Mouse (Mus musculus) splenic B cell, adult 2 months (primary cell): ENCODE results near the gene Krtap2-4.
"Not testable (repeated sequence)": the region's sequence is repeated elsewhere in the genome, so short reads cannot be mapped to it uniquely, and the experiment has no call there.

ENCODE experiments used
- DNase-seq: peaks from one replicate; pipeline ENCODE4 v3.0.0-alpha.2; 2011; ENCODE audit warnings: low read depth, low spot score
- H3K27me3 ChIP-seq: 2 replicates; pipeline ENCODE4 v1.6.1; 2012; ENCODE audit warnings: mild to moderate bottlenecking, low read length, moderate library complexity, mixed read lengths; ENCODE audit not compliant: control insufficient read depth, poor library complexity, insufficient read depth, severe bottlenecking
- H3K36me3 ChIP-seq: 2 replicates; pipeline ENCODE4 v1.6.1; 2012; ENCODE audit warnings: mild to moderate bottlenecking, low read length, moderate library complexity, mixed read lengths; ENCODE audit not compliant: control insufficient read depth, poor library complexity, insufficient read depth, severe bottlenecking

Gene Krtap2-4

GRCm38 (mm10) chr11:99620335-99620734 lies 5.7 kb upstream of the Krtap2-4 start, which contains the start of gene Gm11562:
Gene Gm11562 (minus strand): TSS chr11:99620435.
- Histone ChIP-seq H3K36me3 (no peaks in the 10 kb centered on the region), H3K27me3 (no peaks in the 10 kb centered on the region; the same call in 1 of the 2 replicates)
- DNase-seq, result no peak

GRCm38 (mm10) chr11:99610089-99610488 lies 4.6 kb downstream of the Krtap2-4 start, which contains the start of gene Gm11937:
Gene Gm11937 (minus strand): TSS chr11:99610189.
- H3K36me3 ChIP-seq, H3K27me3 ChIP-seq, DNase-seq: not testable (repeated sequence)

GRCm38 (mm10) chr11:99609126-99609525 lies 5.5 kb downstream of the Krtap2-4 start:
- Histone ChIP-seq H3K27me3 (no peaks in the 10 kb centered on the region), H3K36me3 (no peaks in the 10 kb centered on the region)
- no peak for DNase-seq

- not testable (repeated sequence) for H3K36me3 ChIP-seq, H3K27me3 ChIP-seq, DNase-seq
Observed at GRCm38 (mm10) chr11:99603208-99603607, 11.4 kb downstream of the Krtap2-4 start, which contains the start of gene Gm11938. Gene Gm11938 (minus strand): TSS chr11:99603308.

GRCm38 (mm10) chr11:99597742-99598141 lies 16.9 kb downstream of the Krtap2-4 start, which contains the start of gene Krtap9-3:
Gene Krtap9-3 (minus strand): TSS chr11:99598105.
- not testable (repeated sequence) for H3K36me3 ChIP-seq, DNase-seq, H3K27me3 ChIP-seq

GRCm38 (mm10) chr11:99590981-99591380 lies 23.7 kb downstream of the Krtap2-4 start, which contains the start of gene Krtap1-3:
Gene Krtap1-3 (minus strand): TSS chr11:99591339.
- DNase-seq, result no peak
- no peaks in the 10 kb centered on the region for H3K36me3 ChIP-seq
- no peaks in the 10 kb centered on the region for H3K27me3 ChIP-seq

GRCm38 (mm10) chr11:99585096-99585495 lies 29.6 kb downstream of the Krtap2-4 start:
- Histone ChIP-seq H3K36me3 (no peaks in the 10 kb centered on the region), H3K27me3 (no peaks in the 10 kb centered on the region)
- DNase-seq, result no peak

- no peaks in the 10 kb centered on the region for H3K36me3 ChIP-seq
- DNase-seq, result no peak
- H3K27me3 ChIP-seq, result no peaks in the 10 kb centered on the region
Observed at GRCm38 (mm10) chr11:99583245-99583704, 31.4 kb downstream of the Krtap2-4 start, which contains the start of gene Krtap1-4. Gene Krtap1-4 (minus strand): TSS chr11:99583654.

GRCm38 (mm10) chr11:99581564-99581963 lies 33.1 kb downstream of the Krtap2-4 start:
- no peak for DNase-seq
- Histone ChIP-seq H3K27me3 (no peaks in the 10 kb centered on the region), H3K36me3 (no peaks in the 10 kb centered on the region)

GRCm38 (mm10) chr11:99581051-99581450 lies 33.6 kb downstream of the Krtap2-4 start:
- Histone ChIP-seq H3K36me3 (no peaks in the 10 kb centered on the region), H3K27me3 (no peaks in the 10 kb centered on the region)
- no peak for DNase-seq

GRCm38 (mm10) chr11:99580636-99581035 lies 34.0 kb downstream of the Krtap2-4 start, which contains the start of gene Krtap1-5:
Gene Krtap1-5 (minus strand): TSS chr11:99581016.
- no peaks in the 10 kb centered on the region for H3K36me3 ChIP-seq
- DNase-seq, result no peak

GRCm38 (mm10) chr11:99574106-99574505 lies 40.5 kb downstream of the Krtap2-4 start:
- peak; percentile 59 for DNase-seq
- Histone ChIP-seq H3K27me3 (no peaks in the 10 kb centered on the region), H3K36me3 (no peaks in the 10 kb centered on the region)

More at GRCm38 (mm10) chr11:99580636-99581035, 34.0 kb downstream of the Krtap2-4 start, which contains the start of gene Krtap1-5:
- no peaks in the 10 kb centered on the region for H3K27me3 ChIP-seq

- Histone ChIP-seq H3K27me3 (no peaks in the 10 kb centered on the region), H3K36me3 (no peaks in the 10 kb centered on the region)
- DNase-seq, result no peak
Observed at GRCm38 (mm10) chr11:99573164-99573563, 41.5 kb downstream of the Krtap2-4 start.

- Histone ChIP-seq H3K27me3 (no peaks in the 10 kb centered on the region), H3K36me3 (no peaks in the 10 kb centered on the region)
- DNase-seq, result no peak
Observed at GRCm38 (mm10) chr11:99566530-99566929, 48.1 kb downstream of the Krtap2-4 start, which contains the start of gene Krtap3-1. Gene Krtap3-1 (minus strand): TSS chr11:99566630.
